Mouse (Mus musculus) B cell, adult 2 months (primary cell): ENCODE results near the gene Atp11c.
A peak's percentile ranks its signal among the peaks of the same experiment; 100 is the strongest.

Experiments
- DNase-seq, 2 experiments: peaks; one replicate each; pipeline ENCODE4 v3.0.0; 2022

The Atp11c gene

DNA sequence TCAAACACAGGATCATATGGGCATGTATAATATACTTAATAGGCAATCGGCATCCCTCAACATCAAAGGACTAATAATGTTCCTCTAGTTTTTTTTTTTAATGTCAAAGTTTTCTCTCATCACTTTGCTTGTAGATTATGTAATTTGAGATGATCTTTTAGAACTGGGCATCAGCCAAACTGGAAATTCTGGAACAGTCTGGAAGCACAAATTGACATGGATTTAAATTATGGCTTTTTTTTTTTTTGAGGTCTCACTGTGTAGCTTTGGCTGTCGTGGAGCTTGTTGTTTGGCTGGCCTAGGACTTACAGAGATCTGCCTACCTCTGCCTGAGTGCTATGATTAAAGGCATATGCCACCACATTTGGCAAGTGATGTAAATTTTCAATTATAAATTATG, 210.8 kb downstream of the Atp11c start:
- DNase-seq: no peak

DNA sequence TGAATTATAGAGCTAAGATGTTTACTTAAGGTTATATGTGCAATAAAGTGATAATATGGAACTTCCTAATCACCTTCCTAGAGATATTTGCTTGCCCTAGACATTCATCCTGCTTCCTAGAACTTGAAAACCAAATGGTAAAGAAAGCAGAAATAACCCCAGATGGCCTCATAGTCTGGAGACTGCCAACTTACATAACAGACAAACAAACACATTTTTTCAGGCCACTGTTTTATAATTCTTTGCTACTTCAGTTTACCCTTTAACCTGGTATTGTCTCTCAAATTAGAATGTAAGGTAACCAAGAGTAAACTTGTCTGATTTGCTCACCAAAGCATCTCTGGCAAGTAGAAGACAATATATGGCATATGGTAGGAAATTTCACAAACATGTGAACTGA, 212.1 kb downstream of the Atp11c start:
- no peak for DNase-seq

GRCm38 (mm10) chrX:60348741-60349140, 243.8 kb downstream of the Atp11c start:
- no peak for DNase-seq

DNA sequence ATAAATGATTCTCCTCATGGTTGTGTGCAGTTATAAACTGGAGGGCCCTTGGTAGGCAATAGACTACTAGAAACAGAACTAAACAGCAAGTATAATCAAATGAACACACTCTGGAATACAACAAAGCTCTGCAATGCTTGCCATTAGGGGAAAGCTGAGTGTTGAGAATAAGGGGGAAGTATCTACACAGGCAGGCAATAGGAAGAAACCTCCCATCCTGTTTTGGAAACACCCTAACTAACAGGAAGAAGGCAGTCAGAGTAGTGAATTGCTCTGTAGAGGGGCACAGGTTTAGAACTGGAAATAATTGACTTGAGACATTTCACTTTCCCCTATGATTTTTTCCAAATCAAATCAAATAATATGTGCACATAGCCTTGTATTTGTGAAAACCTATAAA, 247.1 kb downstream of the Atp11c start:
- DNase-seq: peak in 1 of 2 experiments; percentile 1

- DNase-seq: no peak
Observed at GRCm38 (mm10) chrX:60344991-60345390, 247.5 kb downstream of the Atp11c start.

DNA sequence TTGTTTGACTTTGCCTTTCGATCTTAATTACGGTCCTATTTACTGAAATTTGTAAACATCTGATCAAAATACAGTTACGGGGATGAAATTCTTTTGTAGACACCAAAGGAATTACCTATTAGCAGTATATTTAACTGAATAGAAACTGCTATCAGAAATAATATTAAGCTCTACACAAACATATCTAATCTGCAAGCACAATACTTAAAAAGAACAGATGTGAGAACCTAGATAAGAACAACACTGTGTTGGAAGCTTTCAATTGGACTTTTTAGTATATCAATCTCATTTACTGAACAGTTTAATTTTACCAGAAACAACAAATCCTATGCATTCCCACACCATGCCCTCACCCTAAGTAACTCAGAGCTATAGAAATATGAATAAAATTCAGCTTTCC, 262.8 kb downstream of the Atp11c start:
- no peak for DNase-seq

GRCm38 (mm10) chrX:60321321-60321720, 271.2 kb downstream of the Atp11c start:
- DNase-seq: no peak

GRCm38 (mm10) chrX:60317661-60318060, 274.8 kb downstream of the Atp11c start:
- no peak for DNase-seq

DNA sequence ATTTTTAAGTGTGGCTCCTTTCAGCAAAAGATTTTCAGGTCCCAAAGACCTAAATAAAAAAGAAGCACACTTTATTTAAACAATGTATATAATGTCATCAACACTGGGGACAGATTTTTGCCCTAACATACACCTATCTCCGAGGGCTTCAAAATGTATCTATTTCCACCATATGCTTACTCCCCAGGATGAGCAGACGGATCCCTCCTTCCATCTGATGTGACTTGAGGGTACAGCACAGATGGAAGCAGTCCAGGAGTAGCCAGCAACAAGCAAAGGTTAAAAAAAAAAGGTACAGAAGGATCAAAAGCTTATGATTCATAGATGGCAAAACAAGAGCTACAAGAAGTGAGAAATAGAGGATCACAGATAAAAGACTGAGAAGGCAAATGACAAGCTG, 300.2 kb downstream of the Atp11c start:
- no peak for DNase-seq

- no peak for DNase-seq
Observed at GRCm38 (mm10) chrX:60255346-60255745, 337.2 kb downstream of the Atp11c start.

DNA sequence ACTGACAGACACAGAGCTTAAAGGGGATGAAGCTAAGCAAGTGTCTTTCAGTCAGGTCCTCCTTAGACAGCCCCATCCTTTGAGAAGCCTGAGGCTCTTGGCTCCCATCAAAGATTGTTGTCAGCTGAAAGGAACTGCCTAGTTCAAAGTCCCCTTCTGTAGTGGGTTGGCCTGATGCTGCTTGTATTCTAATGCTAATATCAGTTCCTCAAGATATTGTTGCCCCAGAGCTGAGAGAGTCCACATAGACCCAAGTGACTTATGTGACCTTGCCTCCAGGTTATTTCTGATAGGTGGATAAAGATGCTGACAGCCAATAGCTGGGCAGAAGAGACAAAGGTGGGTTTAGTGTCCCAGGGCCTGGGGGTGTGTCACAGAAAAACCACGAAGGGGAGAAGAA, 404.8 kb downstream of the Atp11c start:
- DNase-seq: no peak

DNA sequence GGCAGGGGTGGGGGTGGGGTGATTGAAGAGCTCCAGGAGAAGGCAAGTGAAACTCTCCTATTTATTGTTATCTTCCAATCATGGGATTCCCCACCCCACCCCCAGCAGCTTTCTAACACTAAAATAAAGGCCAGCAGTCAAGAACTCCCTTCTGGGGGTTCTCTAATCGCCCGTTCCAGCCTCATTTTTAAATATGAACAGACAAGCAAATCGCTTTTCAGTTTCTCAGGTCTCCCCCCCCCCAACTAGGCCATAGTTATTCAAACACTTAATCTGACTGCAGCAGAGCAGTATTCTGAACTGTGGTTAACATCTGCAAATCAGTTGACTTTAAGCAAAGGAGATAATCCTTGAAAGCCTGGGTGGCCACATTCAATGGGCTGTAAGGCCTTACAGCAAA, 409.9 kb downstream of the Atp11c start:
- DNase-seq: no peak

- DNase-seq: no peak
Observed at GRCm38 (mm10) chrX:60178744-60179458, 413.6 kb downstream of the Atp11c start, which contains the start of gene Mcf2. Gene Mcf2, minus strand, starts transcription at chrX:60179089.

- peak in 1 of 2 experiments; percentile 1 for DNase-seq
Observed at GRCm38 (mm10) chrX:60178025-60178743, 414.3 kb downstream of the Atp11c start.
